Mouse (Mus musculus) regulatory T cell (primary cell): Measurements from ENCODE around the gene 1700011L22Rik.

Experiments
- in situ Hi-C: fragments of 300-600 bp; cut with MboI, MseI; formaldehyde crosslinking; loops from one replicate; pipeline ENCODE4 v1.15.1; 2025; ENCODE audit warnings: high pct_unique_total_duplicates

The 1700011L22Rik gene

DNA sequence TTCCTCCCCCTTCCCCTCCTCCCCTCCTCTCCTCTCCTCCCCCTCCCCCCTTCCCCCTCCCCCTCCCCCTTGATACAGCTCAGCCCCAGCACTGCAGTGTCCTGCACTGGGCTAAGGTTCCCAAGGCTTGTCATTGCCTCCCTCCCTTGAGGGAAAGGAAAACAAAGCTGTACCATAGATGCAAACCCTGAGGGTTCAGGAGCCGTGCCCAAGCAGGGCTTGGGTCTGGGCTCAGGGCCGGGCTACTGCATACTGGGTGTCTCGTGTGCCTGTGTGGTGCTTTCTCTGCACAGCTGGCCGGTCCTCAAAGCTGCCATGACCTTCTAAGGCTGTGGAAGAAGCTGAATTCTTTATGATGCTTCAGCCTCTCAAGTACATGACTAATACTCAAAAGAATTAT lies 74.8 kb downstream of the 1700011L22Rik start:
- in situ Hi-C loops: no loop called here

GRCm38 (mm10) chr8:79165276-79165675 lies 83.1 kb downstream of the 1700011L22Rik start:
- in situ Hi-C loops: no loop called here

DNA sequence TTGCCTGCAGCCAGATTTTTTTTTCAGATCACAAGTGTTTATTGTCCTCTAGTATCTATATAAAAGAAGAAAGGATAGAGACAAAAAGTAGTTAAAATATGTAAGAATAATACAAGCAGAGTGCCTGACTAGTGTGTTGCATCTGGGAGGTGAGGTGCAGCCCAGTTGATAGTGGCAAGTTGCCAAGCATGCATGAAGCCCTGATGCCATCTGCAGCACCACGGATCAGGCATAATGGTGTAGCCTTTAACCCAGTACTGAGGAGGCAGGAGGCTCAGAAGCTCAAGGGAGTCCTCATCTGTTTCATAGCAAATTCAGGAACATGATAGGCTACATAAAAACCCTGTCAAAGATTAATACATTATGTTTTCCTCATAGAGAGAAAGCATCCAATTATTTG lies 84.0 kb downstream of the 1700011L22Rik start:
- in situ Hi-C loops: no loop called here

- in situ Hi-C loops: no loop called here
Observed at GRCm38 (mm10) chr8:79162533-79163308, 85.6 kb downstream of the 1700011L22Rik start.

DNA sequence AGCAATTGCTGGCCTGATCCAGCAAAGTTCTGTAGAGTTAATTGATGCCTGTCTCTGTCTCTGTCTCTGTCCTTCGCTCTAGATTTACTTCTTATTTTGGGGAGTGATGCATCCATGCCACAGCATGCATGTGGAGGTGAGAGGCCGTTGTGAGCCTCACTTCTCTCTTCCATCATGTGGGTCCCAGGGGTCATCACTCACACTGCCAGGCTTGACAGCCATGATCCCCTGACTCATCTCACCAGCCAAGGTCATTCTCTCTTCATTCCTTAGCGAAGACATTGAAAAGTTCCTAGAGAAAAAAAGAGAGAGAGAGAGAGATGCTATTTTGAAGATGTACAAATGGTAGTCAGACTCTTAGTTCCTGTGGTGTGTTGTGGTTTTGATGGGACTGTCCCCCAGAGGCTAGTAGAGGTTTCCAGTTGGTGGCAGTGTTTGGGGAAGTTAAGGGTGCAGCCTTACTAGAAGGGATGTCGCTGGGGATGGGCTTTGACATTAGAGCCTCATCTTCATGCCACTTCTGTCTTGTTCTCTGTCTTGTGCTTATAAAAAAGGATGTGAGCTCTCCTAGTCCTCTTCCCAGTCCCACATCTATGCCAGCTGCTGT lies 87.1 kb downstream of the 1700011L22Rik start:
- in situ Hi-C loops: no loop called here
